8 mouse cellular contexts compared by ENCODE assay signal in genomic region chrX:13207512-13208341, GRCm38 (mm10).
A peak's percentile ranks its signal among the peaks of the same experiment; 100 is the strongest.
DNase-seq lines count a peak whose midpoint lies in the region; ATAC-seq lines count a peak whose summit lies in the region.

No protein-coding gene starts in this region.

- peak; percentile 68; the same call in 1 of the 2 replicates for ATAC-seq in heart, embryonic 14.5 days (ENCODE audit: insufficient number of reproducible peaks, insufficient read depth, low FRiP score, low read depth)
- ATAC-seq in liver, embryonic 12.5 days = peak; percentile 83

- peaks cover 7% of the 10 kb centered on the region; the same call in 1 of the 2 replicates for H3K27me3 ChIP-seq in heart, embryonic 14.5 days (ENCODE audit: control insufficient read depth, insufficient read depth, low read length)
- no peaks in the 10 kb centered on the region for H3K27me3 ChIP-seq in liver, embryonic 12.5 days (replicated peaks)
- H3K27me3 ChIP-seq in splenic B cell, adult 2 months (ENCODE audit: control insufficient read depth, insufficient read depth, low read length, poor library complexity, severe bottlenecking) = no peaks in the 10 kb centered on the region

- no peaks in the 10 kb centered on the region for H3K4me1 ChIP-seq in heart, embryonic 14.5 days (ENCODE audit: control insufficient read depth in 2 of 2, insufficient read depth in 2 of 2, low read length in 2 of 2)
- H3K4me1 ChIP-seq in liver, embryonic 12.5 days = no peaks in the 10 kb centered on the region

- H3K9ac ChIP-seq in heart, embryonic 14.5 days (ENCODE audit: low read length) = peak overlapping the region; percentile 74
- H3K9ac ChIP-seq in liver, embryonic 12.5 days = peak overlapping the region; percentile 39; the same call in 1 of the 2 replicates

- DNase-seq in CD8-positive naive resting alpha-beta T cell, adult 2 months (ENCODE audit: low read depth in 2 of 2, low spot score in 2 of 2) = peak; percentile 76 to 81
- DNase-seq in c-Kit-negative CD71-positive TER-119-positive erythroid progenitor cells, embryonic 14.5 days (ENCODE audit: low read depth, low spot score) = peak; percentile 51
- DNase-seq in fibroblast of lung, adult 2 months (ENCODE audit: low read depth) = peak; percentile 74
- DNase-seq in kidney, postnatal 14 days = peak; percentile 88
- DNase-seq in naive thymus-derived CD4-positive, alpha-beta T cell, adult 2 months (ENCODE audit: low read depth) = peak; percentile 93
- DNase-seq in splenic B cell, adult 2 months (ENCODE audit: low read depth, low spot score) = peak; percentile 91

- peak overlapping the region; percentile 17 to 46; a peak in 1 of 4 replicates for H3K27ac ChIP-seq in heart, embryonic 14.5 days (replicated peaks in 1 of 2; ENCODE audit: control insufficient read depth in 1 of 2, insufficient read depth in 1 of 2, low read depth in 2 of 2, low read length in 2 of 2)
- H3K27ac ChIP-seq in liver, embryonic 12.5 days = no peak overlapping the region

- H3K9me3 ChIP-seq in heart, embryonic 14.5 days (ENCODE audit: control insufficient read depth, low read length) = no peaks in the 10 kb centered on the region
- no peaks in the 10 kb centered on the region for H3K9me3 ChIP-seq in liver, embryonic 12.5 days (replicated peaks)

- WGBS in heart, embryonic 14.5 days = 22% methylated on average over 20 of the region's 23 CpGs
- 18% methylated on average over 22 of the region's 23 CpGs for WGBS in liver, embryonic 12.5 days (ENCODE audit: insufficient replicate concordance)

- peak overlapping the region; percentile 34 to 38 for H3K4me3 ChIP-seq in heart, embryonic 14.5 days (ENCODE audit: control insufficient read depth in 1 of 2, insufficient read depth in 1 of 2, low read depth in 1 of 2, low read length in 2 of 2)
- H3K4me3 ChIP-seq in liver, embryonic 12.5 days = peak overlapping the region; percentile 27

- no peaks in the 10 kb centered on the region for H3K36me3 ChIP-seq in heart, embryonic 14.5 days (ENCODE audit: control insufficient read depth, insufficient read depth, low read length)
- no peaks in the 10 kb centered on the region for H3K36me3 ChIP-seq in liver, embryonic 12.5 days
- H3K36me3 ChIP-seq in splenic B cell, adult 2 months (ENCODE audit: control insufficient read depth, insufficient read depth, low read length, poor library complexity, severe bottlenecking) = no peaks in the 10 kb centered on the region

- H3K4me2 ChIP-seq in heart, embryonic 14.5 days (ENCODE audit: low read length) = peak overlapping the region; percentile 63
- H3K4me2 ChIP-seq in liver, embryonic 12.5 days = peak overlapping the region; percentile 56
